Mouse (Mus musculus) CD8-positive naive resting alpha-beta T cell, adult 2 months (primary cell): ENCODE measurements around the gene Itgb2.
A peak's percentile ranks its signal among the peaks of the same experiment; 100 is the strongest.

Experiments used
- DNase-seq, 2 experiments: peaks; one replicate each; pipeline ENCODE4 v3.0.0; 2022; ENCODE audit warnings: low read depth in 2 of 2, low spot score in 2 of 2

Itgb2 gene

GRCm38 (mm10) chr10:77548576-77548975 is 18.5 kb downstream of the Itgb2 start:
- no peak for DNase-seq

GRCm38 (mm10) chr10:77550874-77551273 is 20.8 kb downstream of the Itgb2 start:
- DNase-seq = no peak

GRCm38 (mm10) chr10:77552162-77552561 is 22.1 kb downstream of the Itgb2 start:
- DNase-seq = no peak

- DNase-seq = no peak
Measured at GRCm38 (mm10) chr10:77553285-77553684, 23.2 kb downstream of the Itgb2 start.

GRCm38 (mm10) chr10:77554918-77555317 is 24.9 kb downstream of the Itgb2 start:
- DNase-seq = no peak

GRCm38 (mm10) chr10:77556631-77557030 is 26.6 kb downstream of the Itgb2 start:
- no peak for DNase-seq

GRCm38 (mm10) chr10:77557641-77558040 is 27.6 kb downstream of the Itgb2 start:
- no peak for DNase-seq

- no peak for DNase-seq
Measured at GRCm38 (mm10) chr10:77560090-77560489, 30.0 kb downstream of the Itgb2 start.

- DNase-seq = no peak
Measured at GRCm38 (mm10) chr10:77560830-77561229, 30.8 kb downstream of the Itgb2 start.

- DNase-seq = no peak
Measured at GRCm38 (mm10) chr10:77561508-77561907, 31.5 kb downstream of the Itgb2 start.

GRCm38 (mm10) chr10:77565005-77565404 is 35.0 kb downstream of the Itgb2 start:
- no peak for DNase-seq

- peak; percentile 80 to 83 for DNase-seq
Measured at GRCm38 (mm10) chr10:77566651-77567050, 36.6 kb downstream of the Itgb2 start.

- no peak for DNase-seq
Measured at GRCm38 (mm10) chr10:77569481-77569880, 39.4 kb downstream of the Itgb2 start.

- DNase-seq = no peak
Measured at GRCm38 (mm10) chr10:77569973-77570658, 40.1 kb downstream of the Itgb2 start.

- DNase-seq = peak in 1 of 2 experiments; percentile 18
Measured at GRCm38 (mm10) chr10:77572225-77572624, 42.2 kb downstream of the Itgb2 start.

- no peak for DNase-seq
Measured at GRCm38 (mm10) chr10:77573162-77573561, 43.1 kb downstream of the Itgb2 start.

GRCm38 (mm10) chr10:77580027-77580920 is 50.2 kb downstream of the Itgb2 start:
- DNase-seq = no peak

GRCm38 (mm10) chr10:77581023-77581407 is 51.0 kb downstream of the Itgb2 start:
- DNase-seq = no peak

- DNase-seq = peak; percentile 90 to 93
Measured at GRCm38 (mm10) chr10:77581408-77582284, 51.6 kb downstream of the Itgb2 start, which contains the start of gene Pttg1ip. Pttg1ip (plus strand) TSS chr10:77581720.

GRCm38 (mm10) chr10:77582285-77582618 is 52.2 kb downstream of the Itgb2 start:
- DNase-seq = no peak

- DNase-seq = no peak
Measured at GRCm38 (mm10) chr10:77583795-77584422, 53.9 kb downstream of the Itgb2 start.
